Mouse (Mus musculus): Measurements from ENCODE around the gene Cbx7. TPM values are rescaled to one million over a fixed set of nuclear protein-coding genes. Genes with fewer than 3 reads are reported as not detected.

The Cbx7 gene
- polyA plus RNA-seq, 1 experiment from 2014 or later: 5.0 TPM

DNA sequence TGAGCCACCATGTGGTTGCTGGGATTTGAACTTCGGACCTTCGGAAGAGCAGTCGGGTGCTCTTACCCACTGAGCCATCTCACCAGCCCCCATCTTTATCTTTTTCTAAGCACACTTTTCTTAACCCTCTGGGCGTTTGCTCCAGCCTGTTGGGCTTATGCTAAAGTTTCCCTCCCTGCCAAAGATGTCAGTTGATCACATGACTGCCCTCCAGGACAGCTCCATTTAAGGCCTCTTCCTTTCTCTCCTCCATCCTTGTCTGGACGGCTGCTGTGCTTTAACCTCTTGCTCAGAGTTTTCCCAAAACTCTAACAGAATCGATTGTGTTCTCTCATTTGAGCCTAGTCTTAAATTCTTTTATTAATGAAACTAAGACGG is 34.6 kb downstream of the Cbx7 start:
- 75% methylated on average over 7 of the region's 7 CpGs for WGBS
- no peak for ATAC-seq (ENCODE audit: low read depth)
- no peaks in the 10 kb centered on the region for H3K9me3 ChIP-seq (ENCODE audit: control insufficient read depth, low read length)
- no peak overlapping the region for H3K4me3 ChIP-seq (ENCODE audit: low read depth, low read length)
- no peaks in the 10 kb centered on the region for H3K36me3 ChIP-seq (ENCODE audit: control insufficient read depth, insufficient read depth, low read length)
- 0 out of 2 replicates have a peak, but pooled peaks cover 8% of the 10 kb centered on the region for H3K4me1 ChIP-seq (ENCODE audit: control insufficient read depth, insufficient read depth, low read length)
- peaks cover 6% of the 10 kb centered on the region; the same call in 1 of the 2 replicates for H3K27me3 ChIP-seq (ENCODE audit: control insufficient read depth, insufficient read depth, low read length)
- no peak overlapping the region for H3K27ac ChIP-seq (ENCODE audit: low read depth, low read length)
- no peak overlapping the region for H3K9ac ChIP-seq (replicated peaks; ENCODE audit: low read depth, low read length)
- no peak overlapping the region for H3K4me2 ChIP-seq (ENCODE audit: low read depth, low read length)

DNA sequence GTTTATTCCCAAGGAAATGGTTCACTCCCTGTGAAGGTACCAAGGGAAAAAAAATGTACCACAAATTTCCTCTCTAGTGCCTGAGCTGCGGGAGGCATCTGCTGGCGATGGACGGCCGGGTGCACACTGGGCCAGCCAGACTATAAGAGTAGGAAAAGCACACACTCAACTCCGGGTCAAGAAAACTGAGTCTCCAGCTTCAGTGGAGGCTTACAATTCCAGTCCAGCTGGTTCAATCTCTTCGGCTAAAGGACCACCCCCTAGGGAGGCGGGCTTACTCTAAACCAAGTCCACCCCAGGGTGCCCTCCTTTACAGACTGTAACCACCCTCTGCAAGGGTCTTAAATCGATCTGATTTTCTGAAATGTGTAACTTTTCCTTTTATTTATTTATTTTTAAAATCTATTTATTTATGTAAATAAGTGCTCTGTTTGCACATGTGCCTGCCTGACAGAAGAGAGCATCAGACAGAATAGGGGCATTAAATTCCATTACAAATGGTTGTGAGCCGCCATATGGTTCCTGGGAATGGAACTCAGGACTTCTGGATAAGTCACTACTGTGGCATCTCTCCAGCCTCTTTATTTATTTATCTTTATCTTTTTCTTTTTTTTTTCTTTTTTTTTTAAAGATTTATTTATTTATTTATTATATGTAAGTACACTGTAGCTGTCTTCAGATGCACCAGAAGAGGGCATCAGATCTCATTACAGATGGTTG is 35.1 kb downstream of the Cbx7 start:
- WGBS: 28% methylated on average over 9 of the region's 9 CpGs
- Histone ChIP-seq H3K36me3 (ENCODE audit: control insufficient read depth, insufficient read depth, low read length) (no peaks in the 10 kb centered on the region), H3K4me1 (ENCODE audit: control insufficient read depth, insufficient read depth, low read length) (0 out of 2 replicates have a peak, but pooled peaks cover 8% of the 10 kb centered on the region), H3K4me3 (ENCODE audit: low read depth, low read length) (no peak overlapping the region), H3K4me2 (ENCODE audit: low read depth, low read length) (no peak overlapping the region), H3K9ac (replicated peaks; ENCODE audit: low read depth, low read length) (no peak overlapping the region), H3K27ac (ENCODE audit: low read depth, low read length) (no peak overlapping the region), H3K9me3 (ENCODE audit: control insufficient read depth, low read length) (no peaks in the 10 kb centered on the region), H3K27me3 (ENCODE audit: control insufficient read depth, insufficient read depth, low read length) (peaks cover 6% of the 10 kb centered on the region; the same call in 1 of the 2 replicates)
- no peak for ATAC-seq (ENCODE audit: low read depth)

DNA sequence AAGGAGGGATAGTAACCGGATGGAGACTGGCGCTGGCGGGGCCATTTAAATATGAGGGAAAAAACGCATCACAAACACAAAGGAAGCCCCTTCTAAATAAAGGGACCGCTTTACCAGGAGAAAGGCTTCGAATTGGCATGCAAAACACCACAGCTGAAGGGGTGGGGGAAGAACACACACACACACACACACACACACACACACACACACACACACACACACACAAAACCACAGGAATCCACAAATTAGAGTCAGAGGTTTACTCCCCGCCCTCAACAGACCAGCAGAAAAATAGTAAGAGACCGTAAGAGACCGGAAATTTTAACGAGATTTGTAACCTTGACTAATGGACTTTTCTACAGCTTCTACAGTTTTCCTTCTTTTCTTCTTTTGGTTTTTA is 36.1 kb downstream of the Cbx7 start:
- H3K36me3 ChIP-seq (ENCODE audit: control insufficient read depth, insufficient read depth, low read length): no peaks in the 10 kb centered on the region
- no peaks in the 10 kb centered on the region for H3K9me3 ChIP-seq (ENCODE audit: control insufficient read depth, low read length)
- H3K4me3 ChIP-seq (ENCODE audit: low read depth, low read length): no peak overlapping the region
- under 1% methylated on average over 10 of the region's 10 CpGs for WGBS
- H3K27ac ChIP-seq (ENCODE audit: low read depth, low read length): no peak overlapping the region
- H3K27me3 ChIP-seq (ENCODE audit: control insufficient read depth, insufficient read depth, low read length): peaks cover 6% of the 10 kb centered on the region; the same call in 1 of the 2 replicates
- no peak overlapping the region; the same call in 1 of the 2 replicates for H3K4me2 ChIP-seq (ENCODE audit: low read depth, low read length)
- no peak for ATAC-seq (ENCODE audit: low read depth)
- no peak overlapping the region for H3K9ac ChIP-seq (replicated peaks; ENCODE audit: low read depth, low read length)
- H3K4me1 ChIP-seq (ENCODE audit: control insufficient read depth, insufficient read depth, low read length): 0 out of 2 replicates have a peak, but pooled peaks cover 8% of the 10 kb centered on the region

DNA sequence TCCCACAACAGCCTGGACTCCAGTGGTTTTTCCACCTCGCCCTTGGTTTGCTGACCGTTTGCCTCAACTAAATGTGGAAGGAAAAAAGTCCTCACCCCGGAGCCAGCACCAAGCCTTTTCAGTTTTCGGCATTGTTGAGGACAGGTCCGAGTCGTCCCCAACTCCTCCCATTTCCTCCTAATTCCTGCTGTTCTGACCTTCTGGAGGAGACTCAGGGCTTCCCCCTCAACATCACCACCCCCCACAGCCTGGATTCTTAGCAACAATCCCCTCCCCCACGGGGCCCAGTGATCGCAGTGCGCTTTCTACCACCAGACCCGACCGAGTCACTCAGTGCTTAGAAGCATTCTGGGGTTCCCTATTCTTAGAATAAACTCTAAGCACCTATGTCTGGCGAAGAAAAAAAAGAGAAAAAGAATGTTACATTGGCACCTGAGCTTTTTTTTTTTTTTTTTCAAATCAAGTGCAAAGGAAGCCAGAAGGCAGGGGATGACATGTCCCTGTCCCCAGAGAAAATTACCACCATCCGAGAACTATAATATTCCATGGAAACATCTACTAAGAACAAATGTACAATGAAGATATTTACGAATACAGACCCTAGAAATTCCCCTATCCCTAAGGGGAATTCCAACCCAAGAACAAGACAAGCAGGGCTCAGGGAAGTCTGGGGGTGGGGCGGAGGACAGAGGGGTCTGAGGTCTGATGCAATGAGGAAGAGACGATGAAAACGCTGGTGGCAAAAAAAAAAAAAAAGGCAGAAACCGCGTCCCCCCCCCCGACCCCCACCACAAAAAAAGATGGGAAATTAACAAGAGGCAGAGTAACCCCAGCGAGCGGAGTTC is 37.0 kb downstream of the Cbx7 start:
- 0 out of 2 replicates have a peak, but pooled peaks cover 8% of the 10 kb centered on the region for H3K4me1 ChIP-seq (ENCODE audit: control insufficient read depth, insufficient read depth, low read length)
- H3K9ac ChIP-seq (replicated peaks; ENCODE audit: low read depth, low read length): no peak overlapping the region
- 2% methylated on average over 22 of the region's 22 CpGs for WGBS
- H3K4me3 ChIP-seq (ENCODE audit: low read depth, low read length): no peak overlapping the region
- H3K9me3 ChIP-seq (ENCODE audit: control insufficient read depth, low read length): no peaks in the 10 kb centered on the region
- H3K27ac ChIP-seq (ENCODE audit: low read depth, low read length): no peak overlapping the region
- peak overlapping the region; percentile 20; the same call in 1 of the 2 replicates for H3K4me2 ChIP-seq (ENCODE audit: low read depth, low read length)
- H3K36me3 ChIP-seq (ENCODE audit: control insufficient read depth, insufficient read depth, low read length): no peaks in the 10 kb centered on the region
- H3K27me3 ChIP-seq (ENCODE audit: control insufficient read depth, insufficient read depth, low read length): peaks cover 6% of the 10 kb centered on the region; the same call in 1 of the 2 replicates
- no peak for ATAC-seq (ENCODE audit: low read depth)

DNA sequence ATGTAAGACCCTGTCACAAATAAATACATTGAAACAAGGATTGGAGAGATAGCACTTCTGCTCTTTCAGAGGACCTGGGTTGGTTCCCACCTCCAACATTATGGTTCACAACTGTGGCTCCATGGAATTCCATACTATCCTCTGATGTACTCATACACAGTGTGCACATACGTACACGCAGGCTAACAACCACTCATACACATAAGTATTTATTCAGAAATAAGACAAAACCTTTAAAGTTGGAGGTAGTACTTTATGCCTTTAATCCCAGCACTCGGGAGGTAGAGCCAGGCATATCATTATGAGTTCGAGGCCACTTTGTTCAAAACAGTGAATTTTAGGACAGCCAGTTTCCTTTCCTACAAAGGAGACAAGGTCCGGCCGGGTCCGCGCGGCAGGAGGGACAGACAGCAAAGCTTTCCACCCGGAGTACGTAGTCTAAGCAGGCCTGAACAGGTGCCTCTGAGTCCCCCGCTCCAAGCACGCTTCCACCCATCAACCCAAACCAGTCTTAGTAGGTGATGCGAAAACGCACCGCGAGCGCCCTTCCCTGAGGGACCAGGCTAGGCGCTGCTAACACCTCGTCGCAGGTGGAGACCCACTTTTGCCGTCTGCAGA is 37.8 kb downstream of the Cbx7 start:
- H3K9ac ChIP-seq (replicated peaks; ENCODE audit: low read depth, low read length): no peak overlapping the region; the same call in 1 of the 2 replicates

DNA sequence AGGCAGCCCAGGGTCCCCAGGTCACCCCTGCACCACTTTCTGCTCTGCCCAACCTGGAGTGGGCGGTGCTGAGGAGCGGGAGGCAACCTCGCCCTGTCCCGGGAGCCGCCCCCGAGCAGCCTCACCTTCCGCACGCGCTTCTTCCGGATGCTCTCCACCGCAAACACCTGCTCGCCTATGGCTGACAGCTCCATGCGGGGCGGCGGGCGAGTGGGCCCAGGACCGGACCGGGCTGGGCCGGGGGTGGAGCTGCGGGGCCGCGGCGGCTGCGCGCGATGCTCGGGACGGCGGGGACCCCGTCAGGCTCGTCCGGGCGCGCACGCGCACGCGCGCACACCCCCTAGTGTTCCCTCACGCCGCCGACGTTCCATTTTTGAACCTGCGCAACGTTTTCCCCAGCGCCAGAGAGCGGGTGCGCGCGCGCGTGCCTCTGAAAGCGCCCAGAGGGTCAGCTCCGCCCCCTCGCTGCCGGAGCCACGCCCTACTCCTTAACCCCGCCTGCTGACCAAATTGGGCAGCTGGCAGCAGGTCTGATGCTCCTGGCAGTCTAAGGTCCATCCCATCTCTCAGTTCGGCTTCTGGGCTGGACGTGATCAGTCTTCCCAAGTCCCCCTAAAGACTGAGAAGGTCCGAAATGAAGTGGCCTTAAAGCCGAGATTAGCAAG is 38.5 kb downstream of the Cbx7 start:
- H3K9me3 ChIP-seq (ENCODE audit: control insufficient read depth, low read length): no peaks in the 10 kb centered on the region
- peaks cover 6% of the 10 kb centered on the region; the same call in 1 of the 2 replicates for H3K27me3 ChIP-seq (ENCODE audit: control insufficient read depth, insufficient read depth, low read length)
- H3K36me3 ChIP-seq (ENCODE audit: control insufficient read depth, insufficient read depth, low read length): no peaks in the 10 kb centered on the region
- ATAC-seq (ENCODE audit: low read depth): peak; percentile 53; the same call in 1 of the 2 replicates
- peak overlapping the region; percentile 75 for H3K4me2 ChIP-seq (ENCODE audit: low read depth, low read length)
- WGBS: under 1% methylated on average over 56 of the region's 62 CpGs
- H3K27ac ChIP-seq (ENCODE audit: low read depth, low read length): no peak overlapping the region
- H3K4me3 ChIP-seq (ENCODE audit: low read depth, low read length): peak overlapping the region; percentile 61
- H3K4me1 ChIP-seq (ENCODE audit: control insufficient read depth, insufficient read depth, low read length): peaks cover 12% of the 10 kb centered on the region; the same call in 1 of the 2 replicates
- H3K9ac ChIP-seq (replicated peaks; ENCODE audit: low read depth, low read length): peak overlapping the region; percentile 58

More for the DNA sequence above, 37.8 kb downstream of the Cbx7 start:
- 7% methylated on average over 22 of the region's 22 CpGs for WGBS
- ATAC-seq (ENCODE audit: low read depth): peak; percentile 45; the same call in 1 of the 2 replicates
- no peak overlapping the region for H3K27ac ChIP-seq (ENCODE audit: low read depth, low read length)
- H3K36me3 ChIP-seq (ENCODE audit: control insufficient read depth, insufficient read depth, low read length): no peaks in the 10 kb centered on the region
- H3K4me3 ChIP-seq (ENCODE audit: low read depth, low read length): peak overlapping the region; percentile 61
- peaks cover 6% of the 10 kb centered on the region; the same call in 1 of the 2 replicates for H3K27me3 ChIP-seq (ENCODE audit: control insufficient read depth, insufficient read depth, low read length)
- H3K4me2 ChIP-seq (ENCODE audit: low read depth, low read length): peak overlapping the region; percentile 75
- H3K4me1 ChIP-seq (ENCODE audit: control insufficient read depth, insufficient read depth, low read length): peaks cover 8% of the 10 kb centered on the region; the same call in 1 of the 2 replicates
- no peaks in the 10 kb centered on the region for H3K9me3 ChIP-seq (ENCODE audit: control insufficient read depth, low read length)

DNA sequence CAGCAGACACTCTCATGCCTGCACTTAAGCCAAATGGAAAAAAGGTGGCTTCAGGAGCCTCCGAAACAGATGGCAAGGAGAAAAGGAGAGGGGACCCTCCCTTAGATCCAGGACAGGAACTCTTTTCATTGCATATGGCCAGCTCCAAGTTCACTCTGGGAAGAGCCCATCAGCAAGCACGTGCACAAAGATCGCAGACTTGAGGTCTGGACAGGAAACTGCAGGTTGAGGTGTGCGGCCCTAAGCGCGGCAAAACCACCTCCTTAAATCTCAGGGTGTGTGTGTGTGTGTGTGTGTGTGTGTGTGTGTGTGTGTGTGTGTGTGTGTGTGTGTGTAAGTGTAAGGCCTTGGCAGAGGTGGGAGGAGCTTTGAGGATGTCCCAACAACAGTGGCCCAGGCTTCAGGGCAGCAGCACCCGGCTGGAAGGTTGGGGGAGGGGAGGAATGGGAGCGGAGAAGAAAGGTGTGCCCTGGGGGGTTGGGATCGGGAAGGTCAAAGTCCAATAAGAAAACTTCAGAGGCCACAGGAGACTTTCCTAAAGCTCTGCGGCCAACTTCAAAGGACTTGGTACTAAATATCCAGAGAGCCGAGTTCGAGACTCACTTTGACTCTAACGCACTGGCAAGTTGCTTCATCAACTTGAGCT is 39.3 kb downstream of the Cbx7 start:
- Histone ChIP-seq H3K27ac (ENCODE audit: low read depth, low read length) (no peak overlapping the region), H3K9ac (replicated peaks; ENCODE audit: low read depth, low read length) (peak overlapping the region; percentile 58; the same call in 1 of the 2 replicates), H3K9me3 (ENCODE audit: control insufficient read depth, low read length) (no peaks in the 10 kb centered on the region), H3K4me1 (ENCODE audit: control insufficient read depth, insufficient read depth, low read length) (peaks cover 15% of the 10 kb centered on the region; the same call in 1 of the 2 replicates), H3K4me3 (ENCODE audit: low read depth, low read length) (peak overlapping the region; percentile 61), H3K36me3 (ENCODE audit: control insufficient read depth, insufficient read depth, low read length) (no peaks in the 10 kb centered on the region), H3K27me3 (ENCODE audit: control insufficient read depth, insufficient read depth, low read length) (peaks cover 6% of the 10 kb centered on the region; the same call in 1 of the 2 replicates), H3K4me2 (ENCODE audit: low read depth, low read length) (peak overlapping the region; percentile 75)
- no peak for ATAC-seq (ENCODE audit: low read depth)
- 20% methylated on average over 13 of the region's 13 CpGs for WGBS

DNA sequence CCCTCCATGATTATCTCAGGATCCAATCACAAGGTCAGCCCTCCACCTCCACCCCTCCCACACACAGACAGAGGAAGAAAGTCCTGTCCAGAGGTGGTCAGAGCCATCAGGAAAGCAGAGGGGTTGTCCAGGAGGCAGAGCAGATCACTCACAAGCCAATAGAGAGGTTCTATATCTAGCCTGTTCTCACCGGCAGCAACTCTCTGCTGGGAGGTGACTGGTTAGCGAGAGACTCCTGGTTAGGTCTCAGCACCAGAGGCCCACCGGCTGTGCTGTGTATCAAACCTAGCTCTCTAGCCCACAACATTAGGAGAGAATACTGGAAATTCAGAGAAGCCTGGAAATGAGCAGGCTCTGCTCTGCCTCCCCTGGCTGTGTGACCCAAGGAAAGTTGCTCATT is 41.2 kb downstream of the Cbx7 start:
- peaks cover 15% of the 10 kb centered on the region; the same call in 1 of the 2 replicates for H3K4me1 ChIP-seq (ENCODE audit: control insufficient read depth, insufficient read depth, low read length)
- 90% methylated on average over 3 of the region's 3 CpGs for WGBS
- H3K4me2 ChIP-seq (ENCODE audit: low read depth, low read length): no peak overlapping the region
- no peak overlapping the region for H3K4me3 ChIP-seq (ENCODE audit: low read depth, low read length)
- no peaks in the 10 kb centered on the region for H3K9me3 ChIP-seq (ENCODE audit: control insufficient read depth, low read length)
- H3K27me3 ChIP-seq (ENCODE audit: control insufficient read depth, insufficient read depth, low read length): peaks cover 6% of the 10 kb centered on the region; the same call in 1 of the 2 replicates
- H3K36me3 ChIP-seq (ENCODE audit: control insufficient read depth, insufficient read depth, low read length): no peaks in the 10 kb centered on the region
- H3K27ac ChIP-seq (ENCODE audit: low read depth, low read length): no peak overlapping the region
- no peak overlapping the region for H3K9ac ChIP-seq (replicated peaks; ENCODE audit: low read depth, low read length)
- ATAC-seq (ENCODE audit: low read depth): no peak

Measured in neural tube, embryonic 14.5 days (tissue).